Mouse (Mus musculus) neural tube, embryonic 14.5 days (tissue): ENCODE data around the gene Chil1. TPM values are rescaled to one million over a fixed set of nuclear protein-coding genes. Genes with fewer than 3 reads are reported as not detected.

ENCODE experiments used
- ATAC-seq: fragments of 200-750 bp; cut with Nextera tagmentation; 2 replicates; pipeline ENCODE4 v1.8.0; 2017; ENCODE audit warnings: low read depth, mild to moderate bottlenecking, moderate TSS enrichment, moderate library complexity
- H3K27ac ChIP-seq: fragments of 300-500 bp; sonication (generic); 2 replicates; pipeline ENCODE4 v1.5.1; 2014; ENCODE audit warnings: low read depth, mild to moderate bottlenecking, control low read depth, low read length, moderate library complexity, mixed read lengths
- H3K27me3 ChIP-seq: fragments of 300-500 bp; sonication (generic); 2 replicates; pipeline ENCODE4 v1.6.1; 2014; ENCODE audit warnings: low read length; ENCODE audit not compliant: control insufficient read depth, insufficient read depth
- H3K36me3 ChIP-seq: fragments of 300-500 bp; sonication (generic); 2 replicates; pipeline ENCODE4 v1.6.1; 2014; ENCODE audit warnings: low read length, mixed read lengths; ENCODE audit not compliant: control insufficient read depth, insufficient read depth
- H3K4me1 ChIP-seq: fragments of 300-500 bp; sonication (generic); 2 replicates; pipeline ENCODE4 v1.6.1; 2014; ENCODE audit warnings: low read length; ENCODE audit not compliant: control insufficient read depth, insufficient read depth
- H3K4me2 ChIP-seq: fragments of 300-500 bp; sonication (generic); 2 replicates; pipeline ENCODE4 v1.6.1; 2014; ENCODE audit warnings: mild to moderate bottlenecking, low read depth, low read length, control low read depth
- H3K4me3 ChIP-seq: fragments of 300-500 bp; sonication (generic); 2 replicates; pipeline ENCODE4 v1.5.1; 2014; ENCODE audit warnings: low read depth, low read length, control low read depth, mixed read lengths
- H3K9ac ChIP-seq: fragments of 300-500 bp; sonication (generic); replicated peaks from 2 replicates; pipeline ENCODE4 v1.6.1; 2014; ENCODE audit warnings: low read depth, mild to moderate bottlenecking, control low read depth, low read length, mixed read lengths
- H3K9me3 ChIP-seq: fragments of 300-500 bp; sonication (generic); 2 replicates; pipeline ENCODE4 v1.6.1; 2016; ENCODE audit warnings: low read length; ENCODE audit not compliant: control insufficient read depth
- WGBS: fragments of 180-500 bp; shearing (Covaris S2); extraction: QIAGEN DNeasy Blood & Tissue Kit; methylation state at CpG from one replicate; pipeline ENCODE4 v1.1.7; 2014; 5-methylcytosine and 5-hydroxymethylcytosine counted together
- polyA plus RNA-seq: library from polyadenylated mRNA; unstranded; fragments of >200 nt; fragmentation: Nextera tagmentation; extraction: Ambion mirVana; gene quantifications from 2 replicates; pipeline ENCODE4 v1.2.1, GENCODE M21; 2014

Chil1 gene
- polyA plus RNA-seq, 1 experiment from 2014 or later, result 2.7 TPM

DNA sequence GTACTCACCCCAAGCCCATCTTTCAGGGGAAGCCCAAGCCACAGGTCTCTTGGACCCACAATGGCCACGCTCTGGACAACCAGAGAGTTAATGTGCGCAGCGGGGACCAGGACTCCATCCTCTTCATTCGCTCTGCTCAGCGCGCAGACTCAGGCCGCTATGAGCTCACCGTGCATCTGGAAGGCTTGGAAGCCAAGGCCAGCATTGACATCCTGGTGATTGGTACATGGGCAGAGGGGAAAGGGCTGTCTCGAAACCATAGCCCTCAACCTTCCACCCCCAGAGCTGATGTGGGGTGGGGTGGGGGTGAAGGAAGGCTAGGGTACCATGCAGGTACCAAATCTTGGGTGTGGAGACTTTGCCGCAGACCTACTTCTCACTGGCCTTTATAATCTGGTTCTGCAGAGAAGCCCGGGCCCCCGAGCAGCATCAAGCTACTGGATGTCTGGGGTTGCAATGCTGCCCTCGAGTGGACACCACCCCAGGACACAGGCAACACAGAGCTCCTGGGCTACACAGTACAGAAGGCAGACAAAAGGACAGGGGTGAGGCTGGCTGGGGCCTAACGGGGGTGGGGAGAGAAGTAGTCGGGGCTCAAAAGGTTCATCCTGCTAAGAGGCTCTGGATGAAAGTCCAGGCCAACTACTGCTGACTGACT is 15.5 kb downstream of the Chil1 start:
- Histone ChIP-seq H3K9me3 (no peaks in the 10 kb centered on the region), H3K9ac (no peak overlapping the region), H3K36me3 (no peaks in the 10 kb centered on the region), H3K27me3 (no peaks in the 10 kb centered on the region), H3K27ac (no peak overlapping the region), H3K4me2 (no peak overlapping the region), H3K4me1 (0 out of 2 replicates have a peak, but pooled peaks cover 3% of the 10 kb centered on the region), H3K4me3 (no peak overlapping the region)
- no peak for ATAC-seq
- 80% methylated on average over 15 of the region's 15 CpGs for WGBS

DNA sequence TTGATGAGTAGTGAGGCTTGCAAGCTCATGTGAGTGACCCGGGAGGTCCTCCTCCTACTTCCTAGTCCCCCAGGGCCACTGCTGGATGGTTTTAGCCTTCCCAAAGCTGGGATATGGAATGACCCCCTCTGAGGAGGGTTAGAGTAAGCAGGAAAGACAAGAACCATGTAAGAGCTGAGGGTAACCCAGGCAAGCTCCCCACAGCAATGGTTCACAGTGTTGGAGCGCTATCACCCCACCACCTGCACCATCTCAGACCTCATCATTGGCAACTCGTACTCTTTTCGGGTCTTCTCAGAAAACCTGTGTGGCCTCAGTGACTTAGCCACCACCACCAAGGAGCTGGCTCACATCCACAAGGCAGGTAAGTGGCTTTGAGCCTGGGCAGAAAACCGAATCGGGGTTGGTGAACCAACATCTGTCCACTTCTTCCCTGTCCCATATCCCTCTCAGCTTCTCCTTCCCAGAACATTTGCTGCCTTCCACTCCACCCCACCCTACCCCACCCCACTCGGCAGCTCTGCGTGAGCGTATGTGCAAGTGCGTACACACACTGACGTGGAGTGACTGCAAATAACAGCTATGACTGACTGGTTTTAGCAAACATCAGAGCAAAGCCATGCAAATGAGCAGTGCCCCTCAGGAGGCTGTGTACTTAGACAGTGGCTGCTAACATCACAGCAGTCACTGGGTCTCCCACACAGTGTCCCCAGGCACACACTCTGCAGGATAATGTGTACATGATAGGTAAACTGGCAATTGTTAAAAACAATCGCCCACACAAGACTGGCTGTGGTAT is 16.4 kb downstream of the Chil1 start:
- 89% methylated on average over 12 of the region's 12 CpGs for WGBS
- Histone ChIP-seq H3K9me3 (no peaks in the 10 kb centered on the region), H3K4me1 (0 out of 2 replicates have a peak, but pooled peaks cover 3% of the 10 kb centered on the region), H3K4me2 (no peak overlapping the region), H3K27me3 (no peaks in the 10 kb centered on the region), H3K36me3 (no peaks in the 10 kb centered on the region), H3K27ac (no peak overlapping the region), H3K4me3 (no peak overlapping the region), H3K9ac (no peak overlapping the region)
- no peak for ATAC-seq

- Histone ChIP-seq H3K9me3 (no peaks in the 10 kb centered on the region), H3K27me3 (no peaks in the 10 kb centered on the region), H3K36me3 (no peaks in the 10 kb centered on the region; the same call in 1 of the 2 replicates), H3K27ac (no peak overlapping the region), H3K4me1 (0 out of 2 replicates have a peak, but pooled peaks cover 3% of the 10 kb centered on the region), H3K4me2 (no peak overlapping the region), H3K4me3 (no peak overlapping the region), H3K9ac (no peak overlapping the region)
- WGBS, result 51% methylated on average over 2 of the region's 2 CpGs
- ATAC-seq, result no peak
These were observed 18.5 kb downstream of the Chil1 start for GRCm38 (mm10) chr1:134200481-134200880.

DNA sequence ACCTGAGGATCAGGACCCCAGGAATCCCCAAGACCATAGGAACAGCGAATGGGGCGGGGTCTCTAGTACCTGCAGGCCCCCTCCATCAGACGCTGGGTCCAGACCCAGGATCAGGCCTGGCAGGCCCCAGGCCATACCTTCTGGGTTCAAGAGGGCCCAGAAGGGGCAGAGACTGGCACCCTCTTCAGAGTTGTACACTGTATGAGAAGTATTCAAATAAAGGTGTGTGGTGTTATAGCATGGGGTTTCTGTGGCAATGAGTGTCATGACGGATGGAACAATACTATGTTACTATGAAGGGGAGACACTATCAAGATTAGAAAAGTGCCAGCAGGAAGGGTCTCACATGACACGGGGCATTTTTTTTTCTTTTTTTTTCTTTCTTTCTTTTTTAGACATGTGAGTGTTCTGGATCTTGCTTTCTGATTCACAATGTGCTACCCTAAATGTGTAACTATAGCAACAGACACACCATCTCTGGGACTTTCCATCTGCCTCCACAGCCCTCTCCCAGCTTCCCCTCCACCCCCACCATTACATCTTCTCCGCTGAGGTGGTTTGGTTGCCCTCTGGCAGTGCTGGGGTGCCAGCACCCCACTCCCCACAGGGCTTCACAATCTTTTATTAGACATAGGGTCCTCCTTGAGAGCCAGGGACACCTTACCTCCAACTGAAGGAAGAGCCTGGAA is 19.2 kb downstream of the Chil1 start:
- ATAC-seq, result no peak

DNA sequence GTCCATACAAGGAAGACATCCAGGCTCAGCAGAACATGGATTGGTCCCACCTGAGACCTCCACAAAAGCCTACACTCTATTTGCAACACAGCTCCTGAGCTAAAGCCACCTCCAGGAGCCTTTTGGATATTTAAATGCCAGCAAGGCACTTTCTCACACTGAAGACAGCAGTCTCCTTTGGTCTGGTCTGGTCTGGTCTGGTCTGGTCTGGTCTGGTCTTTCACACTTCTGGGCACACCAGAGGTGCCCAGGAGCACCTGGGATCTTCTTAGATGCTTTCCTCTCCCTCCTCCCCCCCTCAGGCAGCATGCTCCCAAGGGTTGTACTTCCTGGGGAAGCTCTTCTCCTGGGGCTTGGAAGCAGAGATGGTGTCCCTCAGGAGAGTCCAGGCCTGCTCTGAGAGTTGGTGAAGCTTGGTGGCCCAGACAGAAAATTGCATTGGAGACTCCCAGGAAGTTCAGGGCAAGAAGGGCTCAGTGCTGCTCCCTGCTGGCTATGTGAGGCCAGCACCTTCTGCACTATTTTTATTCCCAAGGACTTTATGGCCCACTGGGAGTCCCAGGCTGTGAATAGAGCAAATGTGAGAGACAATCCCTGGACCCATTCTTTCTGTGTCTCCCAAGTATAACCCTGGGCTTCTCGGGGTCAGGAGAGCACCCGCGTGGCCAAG is 19.9 kb downstream of the Chil1 start:
- WGBS, result 34% methylated on average over 3 of the region's 3 CpGs
- Histone ChIP-seq H3K4me2 (no peak overlapping the region), H3K27me3 (no peaks in the 10 kb centered on the region), H3K36me3 (no peaks in the 10 kb centered on the region; the same call in 1 of the 2 replicates), H3K9me3 (no peaks in the 10 kb centered on the region), H3K4me3 (no peak overlapping the region), H3K27ac (no peak overlapping the region), H3K4me1 (no peaks in the 10 kb centered on the region), H3K9ac (no peak overlapping the region)
- ATAC-seq, result no peak

More for the DNA sequence above, 19.2 kb downstream of the Chil1 start:
- Histone ChIP-seq H3K9ac (no peak overlapping the region), H3K4me3 (no peak overlapping the region), H3K4me2 (no peak overlapping the region), H3K27me3 (no peaks in the 10 kb centered on the region), H3K27ac (no peak overlapping the region), H3K36me3 (no peaks in the 10 kb centered on the region; the same call in 1 of the 2 replicates), H3K4me1 (no peaks in the 10 kb centered on the region), H3K9me3 (no peaks in the 10 kb centered on the region)
- WGBS, result 87% methylated on average over 6 of the region's 6 CpGs

DNA sequence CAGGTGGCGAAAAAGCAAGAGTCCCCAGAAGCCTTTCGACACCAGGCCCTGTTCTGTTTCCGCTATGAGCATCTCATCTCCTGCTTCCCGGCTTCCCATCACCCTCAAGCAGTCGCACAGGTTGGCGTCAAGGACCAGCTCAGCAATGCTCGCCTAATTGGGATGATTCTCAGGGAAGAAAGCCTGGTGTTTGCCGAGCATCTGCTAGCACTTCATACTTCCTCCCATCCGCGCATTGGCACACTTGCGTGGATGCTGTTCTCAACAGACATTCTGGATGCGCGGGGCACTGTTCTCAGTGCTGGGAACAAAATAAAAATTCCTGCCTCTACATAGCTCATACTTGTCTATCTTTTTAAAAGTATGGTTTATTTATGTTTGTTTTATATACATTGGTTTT is 22.3 kb downstream of the Chil1 start:
- ATAC-seq, result no peak
- no peaks in the 10 kb centered on the region for H3K27me3 ChIP-seq
- H3K4me2 ChIP-seq, result no peak overlapping the region
- no peak overlapping the region for H3K27ac ChIP-seq
- no peak overlapping the region for H3K4me3 ChIP-seq
- no peaks in the 10 kb centered on the region; the same call in 1 of the 2 replicates for H3K36me3 ChIP-seq
- H3K9me3 ChIP-seq, result no peaks in the 10 kb centered on the region
- H3K9ac ChIP-seq, result no peak overlapping the region
- 93% methylated on average over 13 of the region's 13 CpGs for WGBS
- H3K4me1 ChIP-seq, result no peaks in the 10 kb centered on the region

DNA sequence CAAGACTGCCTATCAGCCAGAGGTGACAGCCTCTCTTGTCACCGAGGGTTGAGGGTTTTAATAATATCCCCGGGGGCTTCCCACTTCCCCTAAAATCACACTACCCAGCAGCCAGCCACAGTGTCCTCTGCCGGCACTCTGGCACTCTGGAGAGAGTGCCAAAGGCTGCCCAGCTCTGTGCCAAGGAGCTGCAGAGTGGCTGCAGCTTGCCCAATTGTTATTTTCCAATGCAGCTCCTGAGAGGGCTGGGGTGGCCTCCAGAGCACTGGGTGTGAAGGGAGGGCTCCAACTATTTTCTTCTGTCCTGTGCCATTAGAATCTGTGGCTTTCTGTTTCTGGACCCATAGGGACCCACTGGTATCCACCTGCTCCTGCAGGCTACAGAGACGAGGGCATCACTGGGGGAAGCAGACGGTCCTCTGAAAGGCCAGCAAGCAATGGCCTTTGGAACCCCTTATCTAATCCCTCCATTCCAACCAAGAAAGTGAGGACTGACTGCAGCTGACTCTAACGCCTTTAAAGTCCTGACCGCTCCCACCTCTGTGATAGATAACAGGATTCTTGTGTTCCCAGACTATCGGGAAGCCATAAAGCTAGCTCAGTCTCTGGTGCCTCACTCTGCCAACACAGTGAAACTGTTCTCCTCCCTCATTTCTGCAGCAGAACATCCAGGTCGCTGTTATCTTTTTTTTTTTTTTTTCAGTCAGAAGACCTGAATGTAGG is 23.5 kb downstream of the Chil1 start:
- H3K36me3 ChIP-seq, result no peaks in the 10 kb centered on the region; the same call in 1 of the 2 replicates
- no peak for ATAC-seq
- WGBS, result 45% methylated on average over 9 of the region's 9 CpGs

DNA sequence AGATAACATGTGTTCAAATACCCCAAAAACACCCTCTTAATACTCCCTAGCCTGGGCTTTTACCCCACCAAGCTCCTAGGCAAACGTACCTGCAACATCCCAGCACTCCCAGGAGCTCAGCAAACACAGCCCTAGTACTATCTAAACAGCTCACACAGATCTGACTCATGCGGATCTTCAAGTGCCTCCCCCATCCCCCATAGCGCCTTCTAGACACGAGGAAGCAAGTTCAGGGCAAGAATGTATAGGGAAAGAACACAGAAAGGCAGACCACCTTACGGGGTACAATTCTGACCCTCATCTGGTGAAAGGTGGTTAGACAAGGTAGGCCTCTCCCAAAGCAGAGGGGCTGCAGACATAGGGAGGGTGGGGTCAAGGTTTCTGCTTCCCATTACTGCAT is 24.1 kb downstream of the Chil1 start:
- no peak overlapping the region for H3K4me2 ChIP-seq
- H3K9me3 ChIP-seq, result no peaks in the 10 kb centered on the region
- no peak overlapping the region for H3K9ac ChIP-seq
- no peaks in the 10 kb centered on the region; the same call in 1 of the 2 replicates for H3K36me3 ChIP-seq
- no peak overlapping the region for H3K27ac ChIP-seq
- 63% methylated on average over 5 of the region's 5 CpGs for WGBS
- H3K4me3 ChIP-seq, result no peak overlapping the region
- H3K27me3 ChIP-seq, result no peaks in the 10 kb centered on the region
- no peaks in the 10 kb centered on the region for H3K4me1 ChIP-seq
- ATAC-seq, result no peak

More for the DNA sequence above, 23.5 kb downstream of the Chil1 start:
- Histone ChIP-seq H3K9me3 (no peaks in the 10 kb centered on the region), H3K9ac (no peak overlapping the region), H3K4me1 (no peaks in the 10 kb centered on the region), H3K4me2 (no peak overlapping the region), H3K27me3 (no peaks in the 10 kb centered on the region), H3K4me3 (no peak overlapping the region), H3K27ac (no peak overlapping the region)
